Mouse (Mus musculus): ENCODE data around the gene Vps13d.

DNA sequence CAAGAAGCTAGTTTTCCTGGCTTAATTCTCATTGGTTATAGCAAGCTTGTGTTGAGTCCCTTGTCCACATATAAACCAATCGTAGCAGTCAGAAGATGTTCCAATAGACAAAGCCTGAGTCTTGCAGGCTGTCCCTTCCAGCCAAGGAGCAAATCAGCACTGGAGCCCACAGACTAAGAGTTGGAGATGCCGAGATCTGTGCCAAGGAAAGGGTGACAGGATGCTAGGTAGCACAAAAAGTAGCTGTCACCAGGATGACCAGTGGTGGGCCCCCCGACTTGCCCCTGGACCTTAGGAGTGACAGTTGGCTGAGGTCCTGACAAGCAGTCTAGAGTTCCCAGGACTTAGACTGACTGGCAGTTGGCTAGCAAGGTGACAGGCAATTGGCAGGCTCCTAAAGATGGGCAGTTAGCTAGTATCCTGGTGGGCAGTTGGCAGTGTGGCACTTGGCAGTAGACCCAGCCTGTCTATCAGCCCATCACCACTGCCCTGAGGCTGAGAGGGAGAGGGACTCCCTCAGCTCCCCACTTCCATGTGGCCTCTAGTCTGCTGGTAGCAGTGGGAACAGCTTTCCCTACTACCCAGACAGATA lies 258.1 kb downstream of the Vps13d start:
- TF ChIP-seq POLR2A (IDR thresholded peaks at IDR 0.05; ENCODE audit: low read depth, low read length): no peak
- TF ChIP-seq JUND (conservative IDR thresholded peaks at IDR 0.05; ENCODE audit: low read depth, low read length): no peak
- no peak for TF ChIP-seq MXI1 (IDR thresholded peaks at IDR 0.05; ENCODE audit: low read depth, low read length)
- TF ChIP-seq CTCF (conservative IDR thresholded peaks at IDR 0.05 in 1 of 2, IDR thresholded peaks at IDR 0.05 in 1 of 2; ENCODE audit: low read depth in 2 of 2, low read length in 2 of 2): no peak
- TF ChIP-seq MAZ (IDR thresholded peaks at IDR 0.05; ENCODE audit: low read depth, low read length): no peak
- TF ChIP-seq CHD2 (IDR thresholded peaks at IDR 0.05; ENCODE audit: low read length): no peak
- TF ChIP-seq BHLHE40 (IDR thresholded peaks at IDR 0.05; ENCODE audit: low read depth, low read length): no peak

All from CH12.LX (cell line).